Mouse (Mus musculus) limb, embryonic 10.5 days (tissue): ENCODE data around the gene Gm6525. TPM values are rescaled to one million over a fixed set of nuclear protein-coding genes. Genes with fewer than 3 reads are reported as not detected.

Experiments
- DNase-seq: peaks from one replicate; pipeline ENCODE4 v3.0.0-alpha.2; 2017; ENCODE audit warnings: low spot score
- H3K27ac ChIP-seq: fragments of 300-500 bp; sonication (generic); 2 replicates; pipeline ENCODE4 v1.5.1; 2016; ENCODE audit warnings: mild to moderate bottlenecking
- H3K27me3 ChIP-seq: fragments of 300-500 bp; sonication (generic); 2 replicates; pipeline ENCODE4 v1.6.1; 2016; ENCODE audit warnings: low read depth, mild to moderate bottlenecking; ENCODE audit not compliant: poor library complexity, severe bottlenecking
- H3K36me3 ChIP-seq: fragments of 300-500 bp; sonication (generic); 2 replicates; pipeline ENCODE4 v1.6.1; 2016; ENCODE audit warnings: mild to moderate bottlenecking, moderate library complexity
- H3K4me1 ChIP-seq: fragments of 300-500 bp; sonication (generic); 2 replicates; pipeline ENCODE4 v1.6.1; 2016
- H3K4me3 ChIP-seq: fragments of 300-500 bp; sonication (generic); 2 replicates; pipeline ENCODE4 v1.5.1; 2016; ENCODE audit warnings: mild to moderate bottlenecking, moderate library complexity
- H3K9me3 ChIP-seq: fragments of 300-500 bp; sonication (generic); replicated peaks from 2 replicates; pipeline ENCODE4 v1.6.1; 2016; ENCODE audit warnings: mild to moderate bottlenecking
- WGBS: fragments of 180-500 bp; shearing (Covaris S2); methylation state at CpG from one replicate; pipeline ENCODE4 v1.1.7; 2016; 5-methylcytosine and 5-hydroxymethylcytosine counted together
- polyA plus RNA-seq: library from polyadenylated mRNA; unstranded; fragments of >200 nt; fragmentation: Nextera tagmentation; extraction: Ambion mirVana; gene quantifications from 2 replicates; pipeline ENCODE4 v1.2.1, GENCODE M21; 2016

The Gm6525 gene
- polyA plus RNA-seq, 1 experiment from 2014 or later = 0.60 TPM

GRCm38 (mm10) chr3:84177834-84178233 lies 3.9 kb downstream of the Gm6525 start:
- Histone ChIP-seq H3K9me3 (no peaks in the 10 kb centered on the region), H3K4me3 (no peak overlapping the region), H3K4me1 (no peaks in the 10 kb centered on the region), H3K36me3 (no peaks in the 10 kb centered on the region), H3K27me3 (no peaks in the 10 kb centered on the region), H3K27ac (no peak overlapping the region)
- no peak for DNase-seq
- WGBS = 92% methylated on average over 2 of the region's 2 CpGs

GRCm38 (mm10) chr3:84180304-84180703 lies 6.4 kb downstream of the Gm6525 start:
- Histone ChIP-seq H3K27ac (no peak overlapping the region), H3K4me3 (no peak overlapping the region), H3K27me3 (no peaks in the 10 kb centered on the region), H3K4me1 (no peaks in the 10 kb centered on the region), H3K9me3 (no peaks in the 10 kb centered on the region), H3K36me3 (no peaks in the 10 kb centered on the region)
- 81% methylated on average over 2 of the region's 2 CpGs for WGBS
- DNase-seq = no peak

- no peaks in the 10 kb centered on the region for H3K4me1 ChIP-seq
- no peaks in the 10 kb centered on the region for H3K36me3 ChIP-seq
- H3K9me3 ChIP-seq = no peaks in the 10 kb centered on the region
- H3K27me3 ChIP-seq = no peaks in the 10 kb centered on the region
- WGBS = 58% methylated on average over 8 of the region's 8 CpGs
- H3K4me3 ChIP-seq = no peak overlapping the region
- DNase-seq = no peak
- H3K27ac ChIP-seq = no peak overlapping the region
Observed at GRCm38 (mm10) chr3:84181102-84181501, 7.2 kb downstream of the Gm6525 start.

GRCm38 (mm10) chr3:84181717-84182116 lies 7.8 kb downstream of the Gm6525 start:
- Histone ChIP-seq H3K9me3 (no peaks in the 10 kb centered on the region), H3K36me3 (no peaks in the 10 kb centered on the region), H3K4me1 (no peaks in the 10 kb centered on the region), H3K27me3 (no peaks in the 10 kb centered on the region), H3K4me3 (no peak overlapping the region), H3K27ac (no peak overlapping the region)
- no peak for DNase-seq
- 52% methylated on average over 4 of the region's 4 CpGs for WGBS

GRCm38 (mm10) chr3:84189629-84190173 lies 15.8 kb downstream of the Gm6525 start:
- DNase-seq = peak; percentile 32
- Histone ChIP-seq H3K27me3 (peaks cover 39% of the 10 kb centered on the region), H3K4me3 (peak overlapping the region; percentile 48), H3K9me3 (no peaks in the 10 kb centered on the region), H3K27ac (no peak overlapping the region), H3K4me1 (peaks cover 20% of the 10 kb centered on the region), H3K36me3 (peaks cover 5% of the 10 kb centered on the region; the same call in 1 of the 2 replicates)
- 42% methylated on average over 10 of the region's 10 CpGs for WGBS

- Histone ChIP-seq H3K9me3 (no peaks in the 10 kb centered on the region), H3K27ac (0 out of 2 replicates have a peak overlapping the region, but pooled peaks have one; percentile 15), H3K4me1 (peaks cover 20% of the 10 kb centered on the region), H3K36me3 (peaks cover 5% of the 10 kb centered on the region; the same call in 1 of the 2 replicates), H3K27me3 (peaks cover 39% of the 10 kb centered on the region), H3K4me3 (peak overlapping the region; percentile 48)
- peak; percentile 56 for DNase-seq
- 7% methylated on average over 41 of the region's 41 CpGs for WGBS
Observed at GRCm38 (mm10) chr3:84190513-84191061, 16.7 kb downstream of the Gm6525 start.

GRCm38 (mm10) chr3:84191141-84191881 lies 17.4 kb downstream of the Gm6525 start:
- peak; percentile 49 for DNase-seq
- Histone ChIP-seq H3K9me3 (no peaks in the 10 kb centered on the region), H3K27ac (no peak overlapping the region), H3K36me3 (peaks cover 5% of the 10 kb centered on the region; the same call in 1 of the 2 replicates), H3K27me3 (peaks cover 39% of the 10 kb centered on the region), H3K4me1 (peaks cover 20% of the 10 kb centered on the region), H3K4me3 (peak overlapping the region; percentile 48)
- 40% methylated on average over 21 of the region's 21 CpGs for WGBS

GRCm38 (mm10) chr3:84193881-84194280 lies 20.0 kb downstream of the Gm6525 start:
- DNase-seq = no peak
- Histone ChIP-seq H3K4me3 (no peak overlapping the region), H3K9me3 (no peaks in the 10 kb centered on the region), H3K27me3 (peaks cover 37% of the 10 kb centered on the region), H3K36me3 (peaks cover 5% of the 10 kb centered on the region; the same call in 1 of the 2 replicates), H3K4me1 (peaks cover 20% of the 10 kb centered on the region), H3K27ac (no peak overlapping the region)
- 74% methylated on average over 4 of the region's 4 CpGs for WGBS

- Histone ChIP-seq H3K36me3 (no peaks in the 10 kb centered on the region), H3K4me1 (peaks cover 8% of the 10 kb centered on the region), H3K9me3 (no peaks in the 10 kb centered on the region), H3K4me3 (no peak overlapping the region), H3K27ac (no peak overlapping the region), H3K27me3 (peaks cover 2% of the 10 kb centered on the region; the same call in 1 of the 2 replicates)
- 86% methylated on average over 3 of the region's 3 CpGs for WGBS
- no peak for DNase-seq
Observed at GRCm38 (mm10) chr3:84198229-84198628, 24.3 kb downstream of the Gm6525 start.

- no peak for DNase-seq
- 96% methylated on average over 9 of the region's 9 CpGs for WGBS
Observed at GRCm38 (mm10) chr3:84199516-84199915, 25.6 kb downstream of the Gm6525 start.

GRCm38 (mm10) chr3:84200559-84201420 lies 26.9 kb downstream of the Gm6525 start:
- peaks cover 6% of the 10 kb centered on the region; the same call in 1 of the 2 replicates for H3K4me1 ChIP-seq
- H3K27me3 ChIP-seq = no peaks in the 10 kb centered on the region
- H3K27ac ChIP-seq = no peak overlapping the region
- no peak for DNase-seq
- H3K36me3 ChIP-seq = no peaks in the 10 kb centered on the region
- no peak overlapping the region for H3K4me3 ChIP-seq
- H3K9me3 ChIP-seq = no peaks in the 10 kb centered on the region
- WGBS = 79% methylated on average over 13 of the region's 13 CpGs

More at GRCm38 (mm10) chr3:84199516-84199915, 25.6 kb downstream of the Gm6525 start:
- Histone ChIP-seq H3K4me3 (no peak overlapping the region), H3K9me3 (no peaks in the 10 kb centered on the region), H3K27ac (no peak overlapping the region), H3K4me1 (peaks cover 6% of the 10 kb centered on the region; the same call in 1 of the 2 replicates), H3K36me3 (no peaks in the 10 kb centered on the region), H3K27me3 (no peaks in the 10 kb centered on the region)

- no peak for DNase-seq
- Histone ChIP-seq H3K9me3 (no peaks in the 10 kb centered on the region), H3K36me3 (peaks cover 5% of the 10 kb centered on the region; the same call in 1 of the 2 replicates), H3K4me3 (no peak overlapping the region), H3K4me1 (peaks cover 6% of the 10 kb centered on the region; the same call in 1 of the 2 replicates), H3K27ac (no peak overlapping the region), H3K27me3 (no peaks in the 10 kb centered on the region)
- WGBS = 87% methylated on average over 5 of the region's 5 CpGs
Observed at GRCm38 (mm10) chr3:84204640-84205039, 30.7 kb downstream of the Gm6525 start.
